Mouse (Mus musculus) heart, adult 11 months (tissue): ENCODE measurements around the gene Ccnt2.

Experiments
- DNase-seq: peaks from one replicate; pipeline ENCODE4 v3.0.0; 2022

Ccnt2 gene

GRCm38 (mm10) chr1:127795087-127795769, 21.3 kb downstream of the Ccnt2 start:
- DNase-seq, result peak; percentile 12

GRCm38 (mm10) chr1:127796341-127796740, 22.4 kb downstream of the Ccnt2 start:
- peak; percentile 1 for DNase-seq

- DNase-seq, result peak; percentile 80
Observed at GRCm38 (mm10) chr1:127796752-127797151, 22.8 kb downstream of the Ccnt2 start.

GRCm38 (mm10) chr1:127802916-127803315, 29.0 kb downstream of the Ccnt2 start:
- peak; percentile 84 for DNase-seq

- peak; percentile 74 for DNase-seq
Observed at GRCm38 (mm10) chr1:127808671-127809070, 34.7 kb downstream of the Ccnt2 start.

GRCm38 (mm10) chr1:127812929-127813328, 39.0 kb downstream of the Ccnt2 start:
- DNase-seq, result peak; percentile 55

GRCm38 (mm10) chr1:127816381-127816780, 42.4 kb downstream of the Ccnt2 start:
- peak; percentile 73 for DNase-seq

- DNase-seq, result no peak
Observed at GRCm38 (mm10) chr1:127827325-127827724, 53.4 kb downstream of the Ccnt2 start.

GRCm38 (mm10) chr1:127830215-127830921, 56.4 kb downstream of the Ccnt2 start:
- no peak for DNase-seq

- DNase-seq, result no peak
Observed at GRCm38 (mm10) chr1:127833714-127834113, 59.8 kb downstream of the Ccnt2 start.

- DNase-seq, result no peak
Observed at GRCm38 (mm10) chr1:127834202-127834601, 60.2 kb downstream of the Ccnt2 start.

GRCm38 (mm10) chr1:127836619-127837018, 62.7 kb downstream of the Ccnt2 start:
- DNase-seq, result no peak

- no peak for DNase-seq
Observed at GRCm38 (mm10) chr1:127838602-127839001, 64.6 kb downstream of the Ccnt2 start.

GRCm38 (mm10) chr1:127845472-127845871, 71.5 kb downstream of the Ccnt2 start:
- DNase-seq, result no peak

GRCm38 (mm10) chr1:127850075-127850610, 76.2 kb downstream of the Ccnt2 start:
- peak; percentile 90 for DNase-seq

- DNase-seq, result peak; percentile 90
Observed at GRCm38 (mm10) chr1:127854486-127855222, 80.7 kb downstream of the Ccnt2 start, which contains the start of gene Map3k19. TSS of gene Map3k19 (minus strand) at chr1:127855031.
